Mouse (Mus musculus) megakaryocyte-erythroid progenitor cell, adult 5-6 weeks (primary cell): Measurements from ENCODE around the gene Pcna. TPM values are rescaled to one million over a fixed set of nuclear protein-coding genes. Genes with fewer than 3 reads are reported as not detected.

Experiments used
- ATAC-seq: replicated peaks from 2 replicates; pipeline ENCODE4 v1.8.0; 2016; ENCODE audit warnings: mild to moderate bottlenecking, inconsistent platforms; ENCODE audit not compliant: severe bottlenecking, poor library complexity, low FRiP score, low TSS enrichment
- total RNA-seq, 2 experiments: library from RNA; stranded (forward) in 1 of 2; stranded (reverse) in 1 of 2; fragments of 200-1000, 215-1000 nt in 1 of 2; fragments of >200 nt in 1 of 2; fragmentation: Nextera tagmentation in 1 of 2; gene quantifications; 2 replicates each; pipeline ENCODE4 v1.2.3; 2014 to 2017

The Pcna gene
- total RNA-seq, 2 experiments from 2014 or later = 719 to 749 TPM

GRCm38 (mm10) chr2:132279336-132279882, 26.3 kb upstream of the Pcna start:
- ATAC-seq = no peak

DNA sequence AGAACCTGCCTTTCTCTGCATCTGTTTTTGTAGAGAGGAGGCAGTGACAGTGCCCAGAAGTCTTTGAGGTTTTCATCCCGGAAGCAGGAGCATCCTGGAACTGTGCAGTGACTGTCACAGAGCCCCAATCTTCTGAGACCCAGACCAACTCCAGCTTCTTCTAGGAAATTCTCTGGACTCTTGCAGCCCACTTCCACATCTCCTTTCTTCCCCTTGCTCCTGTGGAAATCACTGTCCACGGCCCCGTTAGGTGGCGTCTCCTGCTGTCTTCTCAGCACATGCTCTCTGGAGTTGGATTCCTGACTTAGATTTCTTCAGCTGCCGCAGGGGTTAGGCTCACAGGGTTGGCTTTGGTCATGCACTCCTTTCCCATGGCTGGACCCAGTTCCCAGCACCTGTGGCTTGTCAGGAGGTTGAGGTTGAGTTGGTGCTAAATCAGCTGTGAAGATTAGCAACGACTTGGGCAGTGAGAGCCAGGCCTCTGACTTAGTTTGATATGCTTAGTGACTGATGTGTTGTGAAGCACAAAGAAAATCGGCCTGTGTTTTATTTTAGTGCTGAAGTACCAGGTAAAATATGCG, 25.2 kb upstream of the Pcna start:
- no peak for ATAC-seq

- ATAC-seq = no peak
These were observed 23.1 kb upstream of the Pcna start for GRCm38 (mm10) chr2:132276249-132276648.

DNA sequence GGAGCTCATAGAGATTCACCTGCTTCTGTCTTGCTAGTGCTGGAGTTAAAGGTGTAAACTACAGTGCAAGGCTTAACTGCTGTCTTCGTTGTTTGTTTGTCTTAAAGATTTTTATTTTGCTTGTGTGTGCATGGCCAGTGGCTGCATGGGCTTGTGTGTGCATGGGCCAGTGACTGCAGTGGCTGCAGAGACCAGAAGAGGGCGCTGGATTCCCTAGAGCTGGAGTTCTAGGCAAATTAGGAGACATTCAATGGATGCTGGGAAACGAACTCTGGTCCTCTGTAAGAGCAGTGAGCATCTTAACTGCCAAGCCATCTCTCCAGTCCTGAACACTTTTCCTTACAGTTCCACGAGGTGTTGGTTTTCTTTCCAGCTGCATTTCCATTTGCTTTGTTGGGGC, 22.4 kb upstream of the Pcna start:
- ATAC-seq = no peak

DNA sequence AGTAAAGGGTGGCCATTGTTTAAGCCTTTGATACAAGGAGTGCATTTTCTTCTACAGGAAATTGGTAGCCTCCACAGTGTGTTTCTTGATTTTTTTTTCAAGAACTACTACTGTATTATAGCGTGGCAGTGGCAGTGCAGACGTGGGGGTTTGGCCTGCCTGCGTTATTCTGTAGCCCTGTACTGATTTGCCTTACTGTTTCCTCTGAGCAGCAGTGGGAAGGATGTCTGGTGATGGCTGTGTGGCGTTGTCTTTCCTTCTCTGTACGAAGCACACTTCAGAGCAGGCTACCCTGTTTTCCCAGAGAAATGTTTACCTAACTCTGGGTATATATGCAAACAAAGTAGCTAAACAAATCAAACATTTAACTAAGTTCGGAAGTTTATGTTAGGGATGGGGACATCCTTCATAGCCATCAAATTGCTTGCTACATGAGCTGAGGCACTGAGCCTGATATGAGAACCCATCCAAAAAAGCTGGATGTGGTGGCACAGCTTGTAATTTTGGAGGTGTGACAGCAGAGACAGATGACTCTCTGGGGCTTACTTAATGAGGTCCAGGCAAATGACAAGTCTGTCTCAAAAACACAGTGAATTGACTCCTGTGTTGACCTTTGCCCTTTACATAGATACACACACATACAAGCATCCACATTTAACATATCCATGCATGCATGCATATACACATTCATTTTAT, 19.7 kb upstream of the Pcna start:
- no peak for ATAC-seq

GRCm38 (mm10) chr2:132270331-132270951, 17.3 kb upstream of the Pcna start:
- peak; percentile 59 for ATAC-seq

GRCm38 (mm10) chr2:132269217-132269616, 16.1 kb upstream of the Pcna start:
- ATAC-seq = 0 out of 2 replicates have a peak, but pooled peaks have one; percentile 28

DNA sequence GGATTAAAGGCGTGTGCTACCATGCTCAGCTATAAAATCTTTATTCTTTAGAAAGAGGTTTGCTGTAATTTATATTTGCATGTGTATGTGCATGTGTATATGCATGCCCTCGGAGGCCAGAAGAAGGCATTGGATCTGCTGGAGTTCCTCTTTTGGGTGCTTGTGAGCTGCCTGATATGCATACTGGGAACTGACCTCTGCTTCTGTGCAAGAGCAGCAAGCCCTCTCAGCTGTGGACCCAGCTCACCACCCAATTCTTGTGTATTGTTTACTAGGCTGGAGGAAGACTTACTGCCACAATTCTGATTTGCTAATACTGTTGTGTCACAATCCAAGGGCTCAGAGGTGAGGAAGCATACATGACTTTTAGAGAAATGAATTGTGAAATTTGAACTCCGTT, 13.0 kb upstream of the Pcna start:
- ATAC-seq = no peak

GRCm38 (mm10) chr2:132265196-132265595, 12.1 kb upstream of the Pcna start:
- peak; percentile 66 for ATAC-seq

GRCm38 (mm10) chr2:132264266-132264710, 11.2 kb upstream of the Pcna start:
- no peak for ATAC-seq

DNA sequence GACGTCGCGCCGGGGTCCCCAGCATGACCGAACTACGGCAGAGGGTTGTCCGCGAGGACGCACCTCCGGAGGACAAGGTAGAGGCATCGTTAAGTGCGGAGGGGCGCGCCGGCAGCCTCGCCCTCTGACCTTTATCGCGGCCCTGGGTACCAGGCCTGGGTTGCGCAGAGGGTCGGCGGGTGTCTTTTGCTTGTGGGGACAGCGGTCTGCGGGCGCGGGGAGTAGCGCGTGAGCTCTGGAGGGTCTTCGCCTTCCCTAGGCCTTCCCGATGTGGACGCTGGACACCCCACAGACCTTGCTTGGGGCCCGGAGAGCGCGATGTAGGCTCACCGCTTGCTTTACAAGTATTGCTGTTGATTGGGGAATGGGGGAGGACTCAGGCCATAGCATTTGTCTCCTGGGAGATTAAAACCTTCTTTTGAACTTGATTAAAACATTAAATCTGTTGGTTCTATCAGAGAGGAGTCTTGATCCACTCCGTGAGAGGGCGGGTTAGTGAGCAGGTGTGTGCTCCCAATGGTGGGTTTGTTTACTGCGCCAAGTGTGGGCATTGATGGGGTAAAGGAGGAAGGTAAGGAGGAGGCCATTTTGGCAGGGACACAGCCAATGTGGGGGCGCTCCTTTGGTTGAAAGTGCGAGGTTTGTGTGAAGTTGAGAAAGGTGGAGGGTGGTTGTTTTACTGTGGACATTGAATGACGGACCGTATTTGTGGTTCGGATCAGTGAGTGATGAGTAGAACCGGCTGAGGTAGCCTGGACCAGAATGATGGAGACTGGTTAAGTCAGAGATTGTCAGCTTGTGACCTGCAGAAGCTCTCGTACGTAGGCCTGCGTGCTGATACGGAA, 10.5 kb upstream of the Pcna start:
- peak; percentile 24 for ATAC-seq

- peak; percentile 95 for ATAC-seq
These were observed 9.8 kb upstream of the Pcna start, which contains the start of gene Cds2 for GRCm38 (mm10) chr2:132262879-132263398. TSS of gene Cds2 (plus strand) at chr2:132263148.

DNA sequence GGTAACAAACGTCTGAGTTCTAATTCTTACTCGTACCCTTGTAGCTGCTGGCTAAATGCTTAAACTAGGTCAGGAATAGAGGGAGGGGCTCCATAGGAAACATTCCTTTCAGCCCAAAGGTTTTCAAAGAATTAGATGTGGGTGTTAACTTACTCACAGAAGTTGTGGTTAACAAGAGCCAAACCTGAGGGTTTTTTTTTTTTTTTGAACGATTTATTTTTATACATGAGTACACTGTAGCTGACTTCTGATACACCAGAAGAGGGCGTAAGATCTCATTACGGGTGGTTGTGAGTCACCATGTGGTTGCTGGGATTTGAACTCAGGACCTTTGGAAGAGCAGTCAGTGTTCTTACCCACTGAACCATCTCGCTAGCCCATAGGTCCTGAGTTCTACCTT, 9.1 kb upstream of the Pcna start:
- ATAC-seq = no peak

- no peak for ATAC-seq
These were observed 7.5 kb upstream of the Pcna start for GRCm38 (mm10) chr2:132260601-132261000.

GRCm38 (mm10) chr2:132257350-132258068, 4.4 kb upstream of the Pcna start:
- ATAC-seq = no peak

DNA sequence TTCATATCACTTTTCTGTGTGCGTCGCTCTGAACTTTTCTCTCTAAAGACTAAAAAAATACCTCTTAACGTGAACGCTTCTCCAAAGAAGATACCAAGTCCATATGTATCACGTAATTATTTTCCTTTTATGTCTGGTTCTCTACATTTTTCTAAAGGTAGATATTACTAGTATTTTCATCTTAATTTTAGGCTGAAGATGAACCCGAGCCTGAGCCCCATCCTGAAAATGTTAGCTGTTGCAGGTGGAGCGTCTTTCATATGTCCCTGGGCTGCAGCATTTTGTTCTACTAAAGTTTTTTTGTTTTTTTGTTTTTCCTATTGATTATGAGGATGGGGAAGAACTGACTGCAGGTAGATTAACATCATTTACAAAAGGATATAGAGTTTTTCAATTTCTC, 489 bp upstream of the Pcna start:
- ATAC-seq = no peak

GRCm38 (mm10) chr2:132251911-132252310, 1.2 kb downstream of the Pcna start:
- ATAC-seq = no peak

- ATAC-seq = peak; percentile 84
These were observed 5.4 kb downstream of the Pcna start, which contains the start of gene Tmem230 for GRCm38 (mm10) chr2:132247539-132248313. TSS of gene Tmem230 (minus strand) at chr2:132247807.
